Mouse (Mus musculus) bone marrow, adult 2 months (tissue): ENCODE measurements around the gene Tmem266. TPM values are rescaled to one million over a fixed set of nuclear protein-coding genes. Genes with fewer than 3 reads are reported as not detected.

ENCODE experiments used
- H3K27ac ChIP-seq: fragments of 200-500 bp; 2 replicates; pipeline ENCODE4 v1.5.1; 2012; ENCODE audit warnings: low read depth, mild to moderate bottlenecking, control low read depth, inconsistent platforms, low read length; ENCODE audit not compliant: control insufficient read depth, poor library complexity, insufficient read depth
- H3K4me1 ChIP-seq: fragments of 200-500 bp; 2 replicates; pipeline ENCODE4 v1.6.1; 2011; ENCODE audit warnings: low read length; ENCODE audit not compliant: control insufficient read depth, insufficient read depth
- H3K4me3 ChIP-seq: fragments of 200-500 bp; replicated peaks from 2 replicates; pipeline ENCODE3; 2011; ENCODE audit warnings: mild to moderate bottlenecking, low read depth, low read length, control low read depth; ENCODE audit not compliant: control insufficient read depth
- CTCF ChIP-seq: fragments of 200-500 bp; IDR thresholded peaks from 2 replicates; pipeline ENCODE4 v1.5.1; 2011; ENCODE audit warnings: low read length, control low read depth; ENCODE audit not compliant: control insufficient read depth, insufficient read depth
- POLR2A ChIP-seq: fragments of 200-500 bp; IDR thresholded peaks from 2 replicates; pipeline ENCODE4 v1.6.1; 2011; ENCODE audit warnings: low read depth, mild to moderate bottlenecking, control low read depth, low read length, borderline replicate concordance; ENCODE audit not compliant: control insufficient read depth
- WGBS: fragments of 180-500 bp; shearing (Covaris S2); methylation state at CpG from one replicate; pipeline ENCODE4 v1.1.7; 2018; 5-methylcytosine and 5-hydroxymethylcytosine counted together
- polyA plus RNA-seq: library from polyadenylated mRNA; stranded (reverse); fragments of >200 nt; gene quantifications from 2 replicates; pipeline ENCODE4 v1.2.4, GENCODE M21; 2011; ENCODE audit warnings: low replicate concordance; ENCODE audit not compliant: missing spikeins, insufficient read depth, insufficient read length

The Tmem266 gene
- polyA plus RNA-seq, 1 experiment = not detected

- WGBS = 64% methylated on average over 10 of the region's 10 CpGs
- Histone ChIP-seq H3K4me1 (no peaks in the 10 kb centered on the region), H3K27ac (no peak overlapping the region), H3K4me3 (no peak overlapping the region)
- no peak for TF ChIP-seq POLR2A
- TF ChIP-seq CTCF = no peak
Observed at GRCm38 (mm10) chr9:55377603-55378250, 51.0 kb downstream of the Tmem266 start.

- Histone ChIP-seq H3K27ac (no peak overlapping the region), H3K4me1 (no peaks in the 10 kb centered on the region), H3K4me3 (no peak overlapping the region)
- 85% methylated on average over 4 of the region's 4 CpGs for WGBS
- TF ChIP-seq CTCF (no peak), POLR2A (no peak)
Observed at GRCm38 (mm10) chr9:55381456-55381855, 54.7 kb downstream of the Tmem266 start.

GRCm38 (mm10) chr9:55382441-55382840 lies 55.7 kb downstream of the Tmem266 start:
- TF ChIP-seq CTCF = peak; percentile 47; the same call in 1 of the 2 replicates
- TF ChIP-seq POLR2A = no peak
- Histone ChIP-seq H3K4me3 (no peak overlapping the region), H3K27ac (no peak overlapping the region), H3K4me1 (no peaks in the 10 kb centered on the region; the same call in 1 of the 2 replicates)
- 51% methylated on average over 5 of the region's 5 CpGs for WGBS

GRCm38 (mm10) chr9:55386117-55386516 lies 59.4 kb downstream of the Tmem266 start:
- 88% methylated on average over 4 of the region's 4 CpGs for WGBS
- no peak for TF ChIP-seq CTCF
- TF ChIP-seq POLR2A = no peak
- H3K4me3 ChIP-seq = no peak overlapping the region

GRCm38 (mm10) chr9:55387862-55388505 lies 61.3 kb downstream of the Tmem266 start:
- Histone ChIP-seq H3K27ac (no peak overlapping the region; the same call in 1 of the 2 replicates), H3K4me1 (peaks cover 1% of the 10 kb centered on the region; the same call in 1 of the 2 replicates), H3K4me3 (no peak overlapping the region)
- no peak for TF ChIP-seq CTCF
- TF ChIP-seq POLR2A = no peak
- WGBS = 14% methylated on average over 14 of the region's 14 CpGs

More at GRCm38 (mm10) chr9:55386117-55386516, 59.4 kb downstream of the Tmem266 start:
- no peak overlapping the region for H3K27ac ChIP-seq
- H3K4me1 ChIP-seq = peaks cover 1% of the 10 kb centered on the region; the same call in 1 of the 2 replicates

GRCm38 (mm10) chr9:55391909-55392658 lies 65.4 kb downstream of the Tmem266 start:
- TF ChIP-seq CTCF = peak; percentile 77
- TF ChIP-seq POLR2A = no peak

GRCm38 (mm10) chr9:55395650-55396049 lies 68.9 kb downstream of the Tmem266 start:
- Histone ChIP-seq H3K4me3 (no peak overlapping the region), H3K27ac (no peak overlapping the region), H3K4me1 (peaks cover 3% of the 10 kb centered on the region)
- TF ChIP-seq POLR2A (no peak), CTCF (no peak)
- WGBS = 4% methylated on average over 1 of the region's 1 CpGs

More at GRCm38 (mm10) chr9:55391909-55392658, 65.4 kb downstream of the Tmem266 start:
- 37% methylated on average over 17 of the region's 17 CpGs for WGBS
- H3K4me3 ChIP-seq = no peak overlapping the region
- peaks cover 4% of the 10 kb centered on the region for H3K4me1 ChIP-seq
- H3K27ac ChIP-seq = no peak overlapping the region
